Mouse (Mus musculus) ZHBTc4 (cell line): Measurements from ENCODE around the gene Socs2.

Experiments
- DNase-seq: peaks from one replicate; pipeline ENCODE4 v3.0.0-alpha.2; 2011; ENCODE audit warnings: low read depth, low spot score

Socs2 gene

DNA sequence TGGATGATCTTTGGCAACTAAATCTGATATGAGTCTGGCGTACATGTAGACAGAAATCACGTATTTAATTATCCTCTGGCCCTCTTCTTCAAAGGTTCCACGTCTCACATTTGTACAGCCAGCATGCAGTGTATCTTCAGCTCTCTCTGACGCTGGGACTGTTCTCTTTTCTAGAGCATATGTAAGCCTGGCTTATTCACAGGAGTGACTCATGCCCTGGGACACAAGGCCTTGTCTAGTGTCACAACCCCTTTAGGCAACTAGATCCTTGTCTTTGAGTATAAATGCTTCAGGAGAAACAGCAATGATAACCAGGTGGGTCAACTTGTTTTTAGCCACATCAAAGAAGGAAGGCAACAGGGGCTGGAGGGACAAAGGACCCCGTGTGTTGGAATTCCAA lies 5.7 kb upstream of the Socs2 start:
- no peak for DNase-seq

DNA sequence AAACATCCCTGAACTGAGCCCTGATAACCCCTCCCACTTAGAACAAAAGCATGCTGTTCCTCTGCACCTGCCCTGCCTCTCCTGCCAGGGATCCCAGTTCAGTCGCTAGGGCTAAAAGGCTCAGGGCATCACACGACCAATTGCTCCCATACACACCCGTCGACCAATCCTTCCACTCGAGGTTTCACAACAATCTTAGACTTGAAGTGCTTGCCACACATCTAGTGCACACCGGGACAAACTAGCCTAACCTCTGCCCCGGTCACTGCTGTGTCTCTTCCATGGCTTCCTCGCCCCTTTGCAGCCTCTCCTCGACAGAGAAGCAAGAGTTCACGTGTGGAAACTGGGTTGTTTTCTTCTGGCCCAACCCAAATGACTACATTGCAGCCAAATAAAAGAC lies 3.3 kb upstream of the Socs2 start:
- DNase-seq: no peak

DNA sequence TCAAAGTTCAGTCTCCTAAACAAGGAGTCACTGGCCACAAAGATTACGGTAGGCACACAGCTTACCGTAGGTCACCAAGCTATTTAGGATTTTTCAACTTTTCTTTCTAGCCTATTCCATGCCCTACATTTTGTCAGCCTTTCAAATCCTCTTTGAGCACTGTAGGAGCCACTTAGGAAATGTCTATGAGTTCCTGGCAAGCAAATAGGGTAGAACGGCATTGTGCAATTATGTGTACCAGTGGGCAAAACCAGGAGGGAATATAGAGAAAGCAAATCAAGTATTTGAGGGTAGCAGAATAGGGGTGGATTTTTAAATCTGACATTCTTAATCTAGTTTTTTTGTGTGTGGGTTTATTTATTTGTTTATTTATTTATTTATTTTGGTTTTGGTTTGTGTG lies 2.7 kb upstream of the Socs2 start:
- DNase-seq: no peak

DNA sequence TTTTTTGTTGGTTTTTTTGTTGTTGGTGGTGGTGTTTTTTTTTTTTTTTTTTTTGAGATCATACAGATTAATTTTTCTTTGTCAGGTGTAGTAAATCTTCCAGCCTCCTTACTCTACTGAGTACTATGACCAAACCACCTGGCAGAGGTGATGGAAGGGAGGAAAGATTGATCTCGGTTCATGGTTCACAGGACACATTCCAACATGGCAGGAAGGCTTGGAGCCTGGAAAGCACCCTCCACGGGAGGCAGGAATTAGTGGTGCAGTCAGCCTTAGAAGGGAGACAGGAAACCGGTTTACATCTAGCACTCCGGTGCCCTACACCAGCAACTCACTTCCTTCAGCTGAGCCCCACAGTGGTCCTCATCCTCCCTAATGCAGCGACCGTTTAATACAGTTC lies 1.7 kb upstream of the Socs2 start:
- DNase-seq: no peak

DNA sequence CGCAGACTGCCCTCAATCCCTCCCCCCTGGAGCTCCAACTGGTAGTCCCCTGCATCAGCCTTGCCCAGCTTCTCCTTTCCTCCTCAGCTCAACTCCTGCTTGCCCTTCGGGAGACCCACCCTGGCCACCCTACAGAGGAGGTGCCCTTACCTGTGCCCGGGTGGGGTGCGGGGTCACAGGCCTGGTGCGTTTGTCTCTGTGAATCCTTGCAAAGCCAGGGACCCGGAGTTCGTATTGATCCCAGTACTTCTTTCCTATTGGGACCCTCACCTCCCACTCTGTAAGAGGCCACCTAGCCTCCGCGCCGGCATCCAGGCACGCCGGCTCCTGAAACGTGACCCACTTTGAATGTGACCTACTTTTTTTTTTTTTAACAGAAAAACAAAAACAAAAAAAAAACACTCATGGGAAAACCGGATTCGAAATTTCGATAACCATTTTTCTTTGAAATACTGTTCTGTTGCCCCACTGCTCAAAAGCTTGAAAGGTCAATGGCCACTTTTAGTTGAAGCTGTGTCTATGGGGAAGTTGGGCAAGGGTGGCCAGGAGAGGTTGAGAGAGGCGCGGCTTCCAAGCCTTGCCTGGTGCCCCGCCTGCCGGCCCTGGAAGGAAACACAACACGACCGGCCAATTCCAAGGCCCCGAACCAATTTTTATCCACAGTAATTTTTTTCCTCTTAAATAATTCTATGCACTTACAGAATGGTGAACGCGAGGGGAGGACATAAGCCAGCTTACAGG lies 686 bp upstream of the Socs2 start:
- peak; percentile 78 for DNase-seq

DNA sequence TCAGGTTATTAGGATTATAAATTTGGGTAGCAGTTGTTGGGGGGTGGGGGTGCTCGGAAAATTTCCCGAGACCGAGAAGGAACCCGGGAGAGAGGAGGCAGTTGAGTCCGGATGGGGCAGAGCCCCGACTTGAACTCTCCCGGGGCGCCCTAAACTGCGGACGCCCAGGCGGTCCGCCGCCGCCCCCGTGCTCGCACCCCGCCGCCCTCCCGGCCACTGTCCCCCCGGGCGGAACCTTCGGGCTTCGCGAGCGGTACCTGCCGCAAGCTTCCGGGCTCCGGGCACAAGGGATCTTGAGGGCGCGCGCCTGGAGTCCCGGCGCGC lies 657 bp downstream of the Socs2 start:
- DNase-seq: no peak

DNA sequence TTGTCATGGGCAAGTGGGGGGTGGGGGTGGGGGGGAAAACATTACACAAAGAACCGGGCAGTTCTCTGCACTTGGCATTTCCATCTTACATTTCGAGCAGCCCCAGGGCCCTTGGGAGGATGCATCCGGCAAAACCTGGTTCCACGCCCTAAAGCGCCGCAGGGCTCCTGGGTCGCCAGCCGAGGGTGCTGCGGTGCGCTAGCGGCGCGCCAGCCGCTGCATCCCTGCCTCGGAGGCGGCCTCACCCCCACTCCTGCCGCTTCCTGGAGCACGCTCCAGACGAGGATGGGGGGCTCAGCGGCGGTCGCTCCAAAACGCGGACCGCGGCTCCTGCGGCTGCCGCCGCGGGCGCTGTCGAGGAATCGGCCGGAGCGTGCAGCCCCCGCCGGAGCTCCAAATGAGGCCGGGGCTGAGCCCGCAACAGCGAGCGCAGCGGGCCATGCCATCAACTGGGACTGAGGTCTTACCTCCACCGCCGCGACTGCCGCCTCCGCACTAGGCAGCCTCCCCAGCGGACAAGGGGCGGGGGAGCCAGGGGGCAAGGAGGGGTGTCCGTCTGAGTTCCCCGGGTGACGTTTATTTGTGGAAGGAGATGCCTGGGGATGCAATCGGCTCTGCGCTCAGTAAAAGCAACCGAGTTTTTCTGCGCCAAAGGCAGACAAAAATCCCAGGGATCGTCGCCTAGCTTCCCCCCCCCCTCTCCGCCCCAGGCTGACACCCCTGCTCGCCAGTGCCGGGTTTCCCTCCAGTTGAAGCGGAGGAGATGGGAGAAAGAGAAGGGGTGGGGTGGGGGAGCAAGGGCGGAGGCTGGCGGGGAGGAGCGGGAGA lies 1.2 kb downstream of the Socs2 start:
- DNase-seq: peak; percentile 98

DNA sequence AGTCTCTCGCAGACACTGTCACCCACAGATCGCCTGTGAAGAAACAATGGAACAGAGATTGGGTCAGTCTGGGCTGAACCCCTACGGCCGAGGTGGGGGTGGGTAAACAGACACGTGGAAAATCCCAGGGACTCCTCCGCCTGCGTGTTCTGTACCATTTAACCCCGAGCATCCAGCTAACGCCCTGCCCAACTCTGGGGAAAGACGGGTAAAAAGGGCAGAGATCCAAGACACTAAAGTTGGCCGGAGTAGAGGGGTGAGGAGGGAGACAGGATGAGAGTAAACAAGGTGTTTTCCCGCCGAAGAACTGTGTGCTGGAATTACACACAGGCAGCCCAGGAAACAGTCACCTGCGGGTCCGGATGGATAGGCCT lies 1.8 kb downstream of the Socs2 start:
- DNase-seq: no peak

DNA sequence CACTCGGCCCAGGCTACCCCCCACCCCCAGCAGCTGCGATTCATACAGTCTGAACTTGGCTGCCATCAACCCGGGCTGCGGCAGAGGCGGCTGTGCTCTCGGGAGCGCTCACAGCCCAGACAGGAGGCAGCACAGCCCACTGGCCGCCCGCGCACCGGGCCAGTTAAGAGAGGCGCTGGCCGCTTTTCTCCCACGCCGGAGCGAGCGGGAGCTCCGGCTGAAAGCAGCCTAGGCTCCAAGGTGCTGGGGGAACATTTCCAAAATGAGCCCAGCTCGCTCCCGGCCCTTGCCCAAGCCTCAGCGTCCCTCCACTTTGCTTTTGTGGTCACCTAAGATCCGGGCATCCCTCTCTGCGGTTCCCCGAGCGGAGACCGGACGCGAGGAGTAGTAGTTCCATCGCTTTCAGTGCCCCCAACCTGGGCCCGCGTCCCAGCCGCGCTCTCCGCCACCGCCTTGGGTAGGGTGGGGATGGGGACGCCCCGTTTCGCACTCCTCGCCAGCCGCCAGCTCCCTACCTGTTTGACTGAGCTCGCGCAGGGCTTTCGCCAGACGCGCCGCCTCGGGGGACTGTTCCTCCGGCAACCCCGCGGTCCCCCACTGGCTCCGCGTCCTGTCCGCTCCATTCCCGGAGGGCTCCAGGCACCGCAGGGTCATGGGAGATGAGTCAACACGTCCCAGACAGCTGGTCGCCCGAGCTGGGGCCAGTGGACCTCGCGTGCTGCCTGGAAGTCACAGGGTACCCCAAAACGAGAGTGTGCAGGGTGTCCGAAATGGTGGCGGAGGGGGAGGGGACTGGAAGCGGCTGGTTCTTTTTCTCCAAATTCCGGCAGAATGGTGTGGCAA lies 2.4 kb downstream of the Socs2 start:
- peak; percentile 63 for DNase-seq

DNA sequence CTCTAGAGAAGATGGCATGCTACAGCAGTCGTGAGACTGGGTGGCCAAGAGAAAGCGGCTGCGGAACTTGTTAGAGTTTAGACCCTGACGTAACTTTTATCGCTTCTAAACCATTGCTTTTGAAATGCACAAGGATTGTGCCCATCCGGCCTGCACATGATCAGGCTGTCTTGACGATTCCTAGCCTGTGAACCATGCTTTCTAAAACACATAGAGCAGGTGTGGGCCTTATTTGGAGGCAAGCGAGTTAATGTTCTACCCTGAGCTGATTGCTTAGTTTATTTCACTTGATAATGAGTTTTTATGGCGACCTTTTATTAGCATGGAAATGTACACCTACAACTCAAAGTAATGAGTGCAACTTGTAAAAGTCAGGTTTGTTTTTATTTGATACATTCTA lies 5.8 kb downstream of the Socs2 start:
- no peak for DNase-seq

DNA sequence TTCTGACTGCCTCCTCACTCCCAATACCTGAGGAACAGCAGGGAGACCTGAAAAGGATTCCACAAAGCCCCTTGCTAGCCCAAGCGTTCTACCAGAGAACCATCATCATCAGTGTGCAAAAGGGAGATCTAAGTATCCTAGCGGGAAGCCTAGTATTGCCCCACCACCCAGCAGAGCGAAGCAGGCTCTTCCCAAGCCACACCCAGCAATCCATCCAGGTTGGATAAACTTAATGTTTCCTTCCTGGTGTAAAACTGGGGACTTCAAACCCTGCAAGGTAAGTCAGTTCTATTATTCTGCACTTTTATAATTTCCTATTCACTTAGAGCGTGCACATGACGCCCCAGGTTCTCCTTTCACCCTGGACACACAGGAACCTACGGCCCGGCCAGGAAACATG lies 6.3 kb downstream of the Socs2 start:
- DNase-seq: peak; percentile 46

DNA sequence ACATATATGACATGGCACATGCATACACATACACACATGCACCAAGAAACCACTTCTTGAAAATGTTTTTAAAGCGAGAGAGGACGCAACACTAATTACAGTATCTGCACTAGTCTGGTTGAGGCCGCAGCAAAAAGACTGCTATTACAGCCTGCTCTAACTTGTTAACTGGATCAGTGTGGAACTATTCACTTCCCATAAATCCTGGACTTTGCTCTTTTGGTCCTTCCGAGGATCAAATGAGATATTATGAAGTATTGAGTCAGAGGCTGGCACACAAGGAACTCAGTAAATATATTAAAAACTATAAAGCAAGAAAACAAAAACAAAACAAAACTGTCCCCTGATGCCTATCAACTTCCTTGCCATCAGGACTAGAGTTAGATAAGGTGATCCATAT lies 6.8 kb downstream of the Socs2 start:
- DNase-seq: no peak

DNA sequence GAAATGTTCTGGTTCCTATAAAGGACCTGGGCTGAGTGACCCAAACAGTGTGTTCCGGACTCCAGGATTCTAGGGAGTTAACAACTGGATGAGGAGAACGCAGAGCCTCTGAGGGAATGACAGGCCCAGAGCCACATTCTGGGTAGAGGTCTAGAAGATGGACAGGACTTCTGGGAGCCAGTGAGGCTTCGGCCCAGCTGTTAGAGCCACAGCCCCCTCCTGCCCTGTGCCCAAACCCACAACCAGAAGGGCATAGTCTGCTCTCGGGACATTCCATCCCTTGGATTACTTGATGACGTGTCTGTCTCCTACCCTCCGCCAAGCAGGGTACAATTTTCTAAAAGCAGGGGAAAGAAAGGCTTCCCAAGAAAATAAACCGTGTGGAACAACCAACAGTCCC lies 7.8 kb downstream of the Socs2 start:
- DNase-seq: no peak

DNA sequence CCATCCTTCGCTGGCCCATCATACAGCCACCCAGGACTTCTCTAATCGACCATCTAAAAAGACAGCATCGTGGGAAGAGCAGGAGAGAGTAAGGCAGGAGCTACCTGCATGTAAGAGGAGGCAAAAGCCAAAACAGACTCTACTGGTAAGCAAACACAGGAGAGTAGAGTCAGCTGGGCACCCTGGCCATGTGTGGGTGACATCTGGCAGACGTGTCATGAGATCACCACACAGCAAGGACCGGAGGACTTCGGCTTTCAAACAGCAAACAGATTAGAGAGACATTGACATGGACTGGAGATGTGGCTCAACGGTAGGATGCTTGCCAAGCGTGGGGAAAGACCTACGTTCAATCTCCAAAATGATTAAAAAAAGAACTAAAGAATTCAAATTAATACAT lies 8.5 kb downstream of the Socs2 start:
- DNase-seq: no peak

DNA sequence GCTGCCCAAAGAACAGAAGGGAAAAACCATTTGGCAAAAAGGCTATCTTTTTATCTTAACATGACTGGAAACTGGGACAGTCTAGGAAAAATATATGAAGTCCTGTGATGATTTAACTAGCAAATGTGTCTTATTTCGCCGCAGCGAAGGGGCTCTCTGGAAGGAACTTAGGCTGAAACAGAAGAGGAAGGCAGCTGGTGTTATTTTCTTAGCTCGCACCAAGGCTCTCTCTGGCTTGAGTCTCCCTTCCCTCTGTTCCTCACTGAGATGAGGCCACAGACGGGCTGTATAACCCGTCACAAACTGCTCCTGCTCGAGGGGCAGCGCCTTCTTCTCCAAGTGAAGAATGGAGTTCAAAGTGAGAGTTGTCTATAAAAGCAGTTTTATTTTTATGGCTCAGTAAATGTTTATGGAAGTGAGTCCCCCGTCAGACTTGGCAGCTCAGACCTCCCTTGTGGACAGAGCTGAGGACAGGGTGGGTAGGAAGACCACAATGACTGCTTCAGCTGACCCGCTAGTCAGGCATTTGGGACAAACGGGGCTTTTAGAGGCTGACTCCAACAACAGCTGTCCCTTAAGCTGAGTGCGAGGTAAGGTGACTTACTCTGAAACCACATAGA lies 9.3 kb downstream of the Socs2 start:
- DNase-seq: no peak

DNA sequence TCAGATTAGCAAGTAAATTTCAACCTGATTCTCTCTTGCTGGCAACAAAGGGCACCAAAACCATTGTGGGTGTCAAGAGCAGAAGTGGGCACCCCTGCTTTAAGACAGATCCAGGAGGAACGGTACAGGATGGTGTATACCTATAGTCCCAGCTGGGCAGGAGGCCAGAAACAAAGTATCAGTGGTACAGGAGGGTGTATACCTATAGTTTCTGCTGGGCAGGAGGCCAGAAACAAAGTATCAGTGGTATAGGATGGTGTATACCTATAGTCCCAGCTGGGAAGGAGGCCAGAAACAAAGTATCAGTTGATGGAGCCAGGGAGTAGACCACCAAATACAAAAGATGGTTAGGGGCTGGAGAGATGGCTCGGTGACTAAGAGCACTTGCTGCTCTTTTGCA lies 12.2 kb downstream of the Socs2 start:
- no peak for DNase-seq

DNA sequence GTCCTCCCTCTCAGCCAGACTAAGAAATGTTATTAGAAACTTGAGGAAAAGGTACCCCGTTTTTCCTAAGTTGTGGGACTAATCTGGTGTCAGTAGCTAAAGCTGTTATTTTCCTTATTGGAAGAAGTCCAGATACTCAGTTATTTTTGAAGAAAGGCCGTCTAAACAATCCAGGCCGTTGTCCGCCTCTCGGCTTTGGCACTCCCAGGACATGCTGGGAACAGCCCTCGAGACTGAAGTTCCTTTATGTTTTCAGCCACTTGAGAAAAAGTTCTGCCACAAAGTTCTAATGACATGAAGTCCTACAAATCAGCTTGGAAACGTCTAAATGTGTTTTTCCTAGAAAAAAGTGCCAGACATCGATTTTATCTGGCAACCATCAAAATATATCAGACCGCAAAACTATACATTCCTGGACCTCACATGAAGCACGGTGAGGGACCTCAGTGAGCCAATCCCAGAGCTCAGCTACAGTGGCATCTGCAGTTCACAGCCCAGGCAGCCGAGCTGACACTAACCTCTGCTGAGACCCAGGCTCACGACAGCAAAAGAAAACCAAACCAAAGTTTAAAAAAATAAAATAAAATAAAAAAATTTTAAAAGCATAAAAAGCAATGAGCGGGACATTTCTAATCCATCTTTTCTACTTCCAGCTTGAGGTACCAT lies 17.2 kb downstream of the Socs2 start:
- no peak for DNase-seq

DNA sequence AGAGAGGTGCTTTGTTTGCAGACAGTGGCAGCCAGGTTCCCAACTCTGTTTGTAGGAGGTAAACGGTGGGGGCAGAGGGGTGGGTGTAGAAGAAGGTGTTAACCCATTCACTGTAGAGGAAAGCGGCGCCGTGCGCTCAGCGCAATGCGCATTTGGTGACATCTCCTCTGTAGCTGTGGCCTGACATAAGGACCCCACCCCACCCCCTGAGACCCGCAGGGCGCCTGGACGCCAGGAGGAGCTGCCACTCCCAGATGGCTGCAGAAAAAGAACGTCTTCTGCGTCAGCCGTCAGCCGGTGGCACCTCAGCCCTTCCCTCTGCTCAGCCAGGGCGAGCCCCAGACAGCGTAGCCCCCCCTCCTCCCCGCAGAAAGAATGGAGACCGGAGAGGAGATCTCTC lies 18.5 kb downstream of the Socs2 start:
- peak; percentile 70 for DNase-seq

DNA sequence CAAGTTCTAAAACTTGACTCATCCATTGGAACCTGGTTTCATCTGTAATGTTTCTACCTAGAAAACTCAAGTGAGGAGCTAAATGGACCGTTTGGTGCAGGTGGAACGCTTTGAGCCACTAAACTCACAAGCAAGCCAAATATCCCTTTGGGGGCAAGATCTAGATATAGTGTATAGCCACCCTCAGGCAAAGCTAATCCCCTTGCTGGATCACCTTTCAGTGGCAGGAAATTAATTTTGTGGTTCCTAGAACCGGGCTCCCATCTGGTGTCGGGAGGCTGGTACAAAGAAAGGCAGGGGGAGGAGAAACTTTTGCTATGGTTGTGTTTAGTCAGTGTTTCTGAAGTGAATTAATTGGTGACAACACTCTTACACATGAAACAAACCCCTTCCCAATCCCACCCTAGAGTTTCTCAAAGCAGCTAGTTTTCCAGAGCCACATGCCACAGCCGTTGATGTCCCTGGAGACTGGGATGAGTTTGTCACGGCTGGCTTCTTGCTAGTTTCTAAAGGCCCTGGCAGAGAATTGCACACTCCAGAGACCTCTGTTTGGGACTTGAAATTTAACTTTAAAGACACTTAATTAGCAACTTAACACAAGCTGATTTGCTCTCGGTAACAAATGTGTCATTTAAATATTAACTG lies 19.7 kb downstream of the Socs2 start:
- DNase-seq: no peak

DNA sequence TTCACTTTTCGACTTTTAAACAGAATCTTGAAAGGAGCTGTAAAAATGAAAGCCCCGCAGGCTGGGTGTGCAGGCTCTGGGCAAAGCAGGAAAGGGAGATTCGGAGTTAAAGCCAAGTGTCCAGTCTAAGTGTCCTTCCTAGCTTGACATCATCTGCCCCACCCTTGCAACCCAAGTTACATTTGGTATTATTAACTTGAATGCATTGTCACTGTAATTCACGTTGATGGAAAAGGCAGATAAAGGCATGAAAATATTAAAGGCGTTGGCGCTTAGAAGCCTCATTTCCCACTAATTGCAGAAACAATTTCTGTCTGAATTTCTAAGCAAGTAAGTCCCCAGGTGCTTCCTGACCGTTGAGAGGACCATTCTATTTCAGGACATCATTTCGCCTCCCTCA lies 20.6 kb downstream of the Socs2 start:
- DNase-seq: no peak
